Mouse (Mus musculus) gastrocnemius, postnatal 14 days (tissue): ENCODE measurements around the gene Oasl2. TPM values are rescaled to one million over a fixed set of nuclear protein-coding genes. Genes with fewer than 3 reads are reported as not detected.
"Not testable (repeated sequence)": the region's sequence is repeated elsewhere in the genome, so short reads cannot be mapped to it uniquely, and the experiment has no call there.

Experiments
- DNase-seq: peaks from one replicate; pipeline ENCODE4 v3.0.0; 2021; ENCODE audit warnings: mixed read lengths
- intact Hi-C: fragments of 180-260 bp; cut with DNase I; formaldehyde crosslinking; loops from one replicate; pipeline ENCODE4 v1.15.1; 2025; ENCODE audit warnings: low total_unique reads
- long read RNA-seq, 2 experiments: library from polyadenylated mRNA; stranded (forward); transcript quantifications; one replicate each; pipeline ENCODE4 v2.0.0; 2021
- total RNA-seq, 2 experiments: library from RNA; stranded (reverse); gene quantifications; 2 replicates each; pipeline ENCODE4 v1.2.3; 2021

Gene Oasl2
- under 1 TPM; 0.38 to 0.88 TPM for total RNA-seq
- long read RNA-seq, experiment 1: 0 reads
- long read RNA-seq, experiment 2, partial matches to known transcripts: 0 of 1 reads
- long read RNA-seq, experiment 2, other reads (novel, unspliced or antisense): 0 of 1 reads

- DNase-seq: no peak
- intact Hi-C loops: no loop called here
These were observed at the start of gene Oasl2 for GRCm38 (mm10) chr5:114896688-114897373. Gene Oasl2, plus strand, starts transcription at chr5:114896936.

- intact Hi-C loops: no loop called here
- DNase-seq: no peak
These were observed 45.0 kb upstream of the Oasl2 start for GRCm38 (mm10) chr5:114851565-114852236.

GRCm38 (mm10) chr5:114853364-114853763, 43.4 kb upstream of the Oasl2 start, which contains the start of gene 4930519G04Rik:
Gene 4930519G04Rik, plus strand, starts transcription at chr5:114853664.
- DNase-seq, intact Hi-C loops: not testable (repeated sequence)

- no peak for DNase-seq
- intact Hi-C loops: no loop called here
These were observed 38.2 kb upstream of the Oasl2 start, which contains the start of gene Gm9936 for GRCm38 (mm10) chr5:114858582-114858981. Gene Gm9936, minus strand, starts transcription at chr5:114858682.

- DNase-seq: peak; percentile 70
- intact Hi-C loops: no loop called here
These were observed 37.5 kb upstream of the Oasl2 start for GRCm38 (mm10) chr5:114859253-114859652.

GRCm38 (mm10) chr5:114861730-114862129, 35.0 kb upstream of the Oasl2 start:
- intact Hi-C loops: no loop called here
- no peak for DNase-seq

- intact Hi-C loops: no loop called here
- DNase-seq: no peak
These were observed 31.9 kb upstream of the Oasl2 start for GRCm38 (mm10) chr5:114864813-114865212.

GRCm38 (mm10) chr5:114865279-114865678, 31.5 kb upstream of the Oasl2 start:
- intact Hi-C loops: no loop called here
- no peak for DNase-seq

GRCm38 (mm10) chr5:114875858-114876257, 20.9 kb upstream of the Oasl2 start:
- no peak for DNase-seq

GRCm38 (mm10) chr5:114876331-114876730, 20.4 kb upstream of the Oasl2 start:
- intact Hi-C loops: no loop called here
- DNase-seq: no peak

More at GRCm38 (mm10) chr5:114875858-114876257, 20.9 kb upstream of the Oasl2 start:
- intact Hi-C loops: no loop called here

GRCm38 (mm10) chr5:114877487-114877886, 19.2 kb upstream of the Oasl2 start:
- no peak for DNase-seq
- intact Hi-C loops: no loop called here

- intact Hi-C loops: no loop called here
- DNase-seq: no peak
These were observed 17.3 kb upstream of the Oasl2 start for GRCm38 (mm10) chr5:114879399-114879798.

- DNase-seq, intact Hi-C loops: not testable (repeated sequence)
These were observed 14.4 kb upstream of the Oasl2 start for GRCm38 (mm10) chr5:114882319-114882718.

- intact Hi-C loops: no loop called here
- DNase-seq: no peak
These were observed 13.7 kb upstream of the Oasl2 start for GRCm38 (mm10) chr5:114883022-114883421.

- no peak for DNase-seq
- intact Hi-C loops: no loop called here
These were observed 9.9 kb upstream of the Oasl2 start for GRCm38 (mm10) chr5:114886801-114887200.

GRCm38 (mm10) chr5:114888995-114889394, 7.7 kb upstream of the Oasl2 start:
- intact Hi-C loops: no loop called here

GRCm38 (mm10) chr5:114895542-114895941, 1.2 kb upstream of the Oasl2 start:
- intact Hi-C loops: no loop called here

More at GRCm38 (mm10) chr5:114888995-114889394, 7.7 kb upstream of the Oasl2 start:
- no peak for DNase-seq

GRCm38 (mm10) chr5:114897374-114897793, 648 bp downstream of the Oasl2 start:
- DNase-seq: peak; percentile 22
- intact Hi-C loops: no loop called here

More at GRCm38 (mm10) chr5:114895542-114895941, 1.2 kb upstream of the Oasl2 start:
- no peak for DNase-seq

GRCm38 (mm10) chr5:114898857-114899256, 2.1 kb downstream of the Oasl2 start:
- intact Hi-C loops: no loop called here
- no peak for DNase-seq

- intact Hi-C loops: no loop called here
- DNase-seq: peak; percentile 15
These were observed 5.7 kb downstream of the Oasl2 start for GRCm38 (mm10) chr5:114902413-114902812.
